Mouse (Mus musculus) urinary bladder, postnatal 25 days (tissue): ENCODE results near the gene Ppp2r5b.

ENCODE experiments used
- DNase-seq: peaks from one replicate; pipeline ENCODE4 v3.0.0; 2022; ENCODE audit warnings: low spot score

Gene Ppp2r5b

DNA sequence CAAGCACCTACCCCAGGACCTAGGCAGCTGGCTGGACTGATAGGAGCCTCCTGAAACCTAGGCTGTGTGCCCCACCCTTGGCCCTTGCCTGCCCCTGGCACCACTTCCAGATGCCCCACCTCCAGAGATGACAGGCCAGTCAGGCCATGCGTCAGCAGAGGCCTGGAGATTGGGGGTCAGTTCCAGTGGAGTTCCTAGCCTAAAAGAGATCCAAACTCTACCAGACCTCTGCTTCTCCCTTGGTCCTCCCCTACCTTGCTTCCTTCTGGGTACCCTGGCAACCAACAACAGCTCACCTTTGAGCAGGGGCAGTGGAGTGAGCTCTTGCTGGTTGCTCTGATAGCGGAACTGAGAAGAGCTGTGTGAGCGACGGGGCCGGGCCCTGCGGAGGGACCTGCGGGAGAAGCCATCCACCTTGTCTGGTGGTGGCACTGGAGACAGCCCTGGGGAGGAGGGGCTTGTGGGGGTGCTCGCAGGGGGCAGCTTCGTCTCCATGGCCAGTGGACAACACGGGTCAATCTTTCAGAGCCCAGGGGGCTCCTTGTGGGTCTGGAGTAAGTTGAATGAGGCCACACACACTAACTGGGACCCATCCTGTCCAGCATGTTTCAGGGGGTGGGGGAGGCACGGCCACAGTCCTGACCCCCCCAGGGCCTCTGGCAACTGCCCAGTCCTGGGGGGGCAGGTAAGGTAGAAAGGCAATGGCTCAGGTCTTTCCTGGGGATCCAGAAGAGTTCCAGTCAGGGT, 1.2 kb downstream of the Ppp2r5b start:
- no peak for DNase-seq

DNA sequence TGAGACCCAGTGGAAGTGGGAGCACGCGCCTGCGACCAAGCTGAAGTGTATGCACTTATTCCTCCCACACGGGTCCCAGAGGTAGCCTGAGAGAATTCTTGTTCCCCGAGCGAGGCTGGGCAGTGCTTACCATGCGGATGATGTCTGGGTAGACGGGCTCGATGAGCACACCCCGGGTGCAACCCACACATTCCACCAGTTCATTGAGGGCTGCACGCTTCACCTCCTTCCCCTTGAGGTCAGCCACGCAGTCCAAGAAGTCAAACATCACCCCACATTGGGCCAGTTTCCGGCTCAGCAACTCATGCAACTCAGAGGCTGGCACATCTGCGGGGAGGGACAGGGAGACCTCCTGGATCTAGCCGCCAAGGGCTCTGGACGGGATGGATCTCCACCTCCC, 2.0 kb downstream of the Ppp2r5b start:
- no peak for DNase-seq

DNA sequence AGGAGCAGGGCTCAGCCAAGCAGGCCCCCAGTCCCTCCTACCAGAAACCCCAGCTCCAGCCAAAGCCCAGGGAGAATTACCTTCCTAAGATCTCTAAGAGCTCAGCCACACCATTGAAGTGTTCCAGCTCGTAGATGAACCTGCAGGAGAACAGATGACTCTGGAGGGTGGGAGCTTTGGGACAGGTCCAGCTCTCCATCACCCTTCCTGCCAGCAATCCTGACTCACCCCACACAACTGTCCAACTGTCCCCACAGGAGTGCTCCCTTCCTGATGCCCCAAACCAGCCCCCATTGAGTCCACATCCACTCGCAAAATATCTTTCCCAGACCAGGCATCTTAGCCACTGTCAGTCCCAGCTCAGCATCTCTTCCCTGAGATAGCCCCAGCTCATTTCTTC, 4.6 kb downstream of the Ppp2r5b start:
- no peak for DNase-seq

DNA sequence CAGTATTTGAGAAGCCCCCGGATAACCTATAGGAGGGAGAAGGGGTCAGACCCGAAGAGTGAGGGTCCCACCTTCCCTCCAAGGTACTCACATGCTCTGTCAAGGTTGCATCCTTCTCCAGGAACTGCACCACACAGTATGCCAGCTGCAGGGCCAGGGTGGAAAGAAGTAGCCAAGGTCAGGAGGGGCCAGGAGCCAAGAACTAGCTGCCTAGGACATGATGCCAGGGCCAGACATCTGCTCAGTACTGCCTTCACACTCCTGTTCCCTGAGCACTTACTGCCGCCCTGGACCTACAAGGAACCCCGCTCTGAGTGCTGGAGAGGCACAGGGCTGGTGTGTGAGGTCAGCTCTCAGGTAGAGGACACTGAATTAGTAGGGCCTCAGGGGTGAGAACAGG, 5.3 kb downstream of the Ppp2r5b start:
- no peak for DNase-seq

DNA sequence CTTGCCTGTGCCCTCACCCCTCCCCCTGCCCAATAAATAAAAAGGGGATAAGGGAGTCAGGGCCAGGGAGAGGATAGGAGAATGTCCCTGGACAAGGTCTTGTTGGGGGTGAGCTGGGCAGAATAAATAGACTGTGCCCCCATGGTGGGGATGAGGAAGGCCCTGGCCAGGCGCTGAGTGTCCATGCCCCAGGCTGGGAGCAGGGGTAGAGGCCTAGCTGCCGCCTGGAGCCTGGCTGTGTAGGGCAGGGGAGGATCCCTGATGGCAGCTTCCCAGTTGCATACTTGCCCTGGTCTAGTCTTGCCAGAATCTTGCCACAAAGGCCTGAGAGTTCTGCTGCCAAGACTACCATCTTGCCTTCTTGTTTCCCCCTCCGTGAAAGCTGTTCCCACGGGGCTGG, 7.8 kb downstream of the Ppp2r5b start:
- no peak for DNase-seq

DNA sequence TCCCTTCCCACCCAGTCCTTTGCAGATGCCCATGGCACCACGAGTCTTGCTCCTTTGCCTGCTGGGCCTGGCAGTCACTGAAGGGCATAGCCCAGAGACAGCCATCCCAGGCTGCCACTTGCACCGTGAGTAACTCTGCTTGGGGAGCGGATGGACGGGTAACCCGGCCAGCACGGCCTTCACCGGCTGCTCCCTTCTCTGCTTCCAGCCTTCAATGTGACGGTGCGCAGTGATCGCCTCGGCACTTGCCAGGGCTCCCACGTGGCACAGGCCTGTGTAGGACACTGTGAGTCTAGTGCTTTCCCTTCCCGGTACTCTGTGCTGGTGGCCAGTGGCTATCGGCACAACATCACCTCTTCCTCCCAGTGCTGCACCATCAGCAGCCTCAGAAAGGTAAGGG, 8.9 kb downstream of the Ppp2r5b start:
- no peak for DNase-seq

DNA sequence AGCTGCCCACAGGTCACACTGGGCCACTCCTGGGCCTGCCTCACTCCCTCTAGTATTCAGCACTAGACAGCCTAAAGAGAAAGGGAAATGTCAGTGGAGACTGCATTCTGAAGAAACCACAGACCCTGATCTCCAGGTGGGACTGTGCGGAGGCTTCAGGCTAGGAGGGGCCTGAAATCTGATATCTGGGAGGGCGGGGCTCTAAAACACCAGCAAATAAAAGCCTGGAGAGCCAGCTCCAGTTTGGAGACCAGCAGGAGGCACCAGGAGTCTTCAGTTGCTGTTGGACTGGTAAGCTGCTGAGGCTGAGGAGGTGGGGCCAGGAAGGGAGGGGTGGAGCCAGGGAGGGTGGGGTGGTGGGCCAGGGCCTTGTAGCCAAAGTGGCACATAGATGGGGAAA, 9.5 kb downstream of the Ppp2r5b start, which contains the start of gene Gpha2:
Gene Gpha2, plus strand, starts transcription at position 246 of the 400 bp plus-strand sequence.
- no peak for DNase-seq

DNA sequence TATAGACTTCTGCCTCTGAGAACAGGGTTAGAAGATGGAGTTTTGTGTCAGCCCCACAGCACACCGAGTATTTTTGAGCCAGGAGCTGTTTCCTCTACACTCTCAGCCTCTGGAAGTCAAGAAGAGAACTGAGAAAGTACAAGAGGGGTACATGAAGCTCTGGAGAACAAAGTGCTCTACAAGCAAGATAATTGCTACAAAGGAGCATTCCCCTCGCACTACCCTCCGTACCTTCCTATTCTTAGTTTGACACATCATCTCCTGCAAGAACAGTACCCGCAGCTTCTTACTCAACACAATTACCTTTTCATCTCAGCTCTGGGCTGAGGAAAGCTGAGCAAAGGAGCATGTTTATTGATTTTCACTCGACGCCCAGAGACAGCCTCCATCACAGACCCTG, 17.1 kb downstream of the Ppp2r5b start:
- DNase-seq = no peak

DNA sequence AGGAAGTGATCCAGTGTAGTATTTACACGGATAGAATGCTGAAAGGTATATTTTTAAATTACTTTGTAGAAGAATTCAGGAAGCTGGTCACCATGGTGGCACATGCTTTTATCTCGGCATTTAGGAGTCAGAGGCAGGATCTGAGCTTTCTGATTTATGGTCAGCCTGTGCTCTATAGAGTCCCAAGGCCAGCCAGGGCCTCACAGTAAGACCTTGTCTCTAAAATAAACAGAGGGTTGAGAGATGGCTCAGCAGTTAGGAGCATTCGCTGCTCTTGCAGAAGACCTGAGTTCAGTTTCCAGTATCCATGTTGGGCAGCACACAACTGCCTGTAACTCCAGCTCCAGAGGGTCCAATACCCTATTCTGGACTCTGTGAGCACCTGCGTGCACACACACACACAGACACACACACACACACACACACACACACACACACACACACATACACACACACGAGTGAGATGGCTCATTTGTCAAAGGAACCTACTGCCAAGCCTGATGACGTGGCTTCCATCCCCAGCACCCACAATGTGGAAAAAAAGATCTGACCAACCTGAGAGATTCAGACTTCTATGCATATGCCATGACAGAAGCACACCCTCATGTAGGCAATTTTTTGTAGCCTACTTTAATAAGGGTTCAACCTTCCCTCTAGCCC, 19.5 kb downstream of the Ppp2r5b start:
- no peak for DNase-seq

DNA sequence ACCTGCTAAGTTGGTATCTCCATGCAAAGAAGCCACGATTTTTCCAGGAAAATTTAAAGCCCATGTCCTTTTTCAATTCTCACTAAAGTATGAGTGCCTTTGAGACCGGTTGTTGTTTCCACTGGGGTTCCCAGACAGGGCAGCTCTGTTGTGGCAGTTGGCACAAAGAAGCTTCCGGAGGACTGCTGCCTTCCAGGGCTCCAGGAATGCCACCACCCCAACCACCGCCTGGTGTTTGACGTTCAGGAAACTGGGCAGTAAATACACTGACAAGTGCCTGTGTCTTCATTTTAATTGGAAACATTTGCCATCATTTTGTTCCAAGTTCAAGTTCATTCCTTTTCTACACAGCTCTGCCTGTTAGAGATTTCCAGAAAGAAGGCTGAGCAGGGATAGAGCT, 29.0 kb downstream of the Ppp2r5b start:
- no peak for DNase-seq

DNA sequence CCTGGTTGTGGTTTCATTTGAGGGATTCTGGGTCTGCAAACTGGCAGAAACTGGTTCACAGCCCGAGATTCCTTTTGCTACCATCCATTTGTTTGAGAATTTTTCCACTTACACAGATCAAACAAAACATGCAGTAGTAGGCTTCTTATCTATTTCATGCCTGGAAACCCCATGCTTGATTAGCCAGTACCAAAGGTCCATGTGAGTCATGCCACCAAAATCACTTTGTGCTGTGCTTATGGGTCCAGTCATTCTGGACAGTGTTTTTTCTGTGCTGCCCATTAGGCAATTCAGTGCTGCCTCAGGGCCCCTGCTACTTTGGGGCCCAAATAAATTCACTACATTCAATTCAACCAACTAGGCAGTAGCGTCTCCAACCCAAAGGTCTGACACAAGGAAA, 31.4 kb downstream of the Ppp2r5b start:
- no peak for DNase-seq

DNA sequence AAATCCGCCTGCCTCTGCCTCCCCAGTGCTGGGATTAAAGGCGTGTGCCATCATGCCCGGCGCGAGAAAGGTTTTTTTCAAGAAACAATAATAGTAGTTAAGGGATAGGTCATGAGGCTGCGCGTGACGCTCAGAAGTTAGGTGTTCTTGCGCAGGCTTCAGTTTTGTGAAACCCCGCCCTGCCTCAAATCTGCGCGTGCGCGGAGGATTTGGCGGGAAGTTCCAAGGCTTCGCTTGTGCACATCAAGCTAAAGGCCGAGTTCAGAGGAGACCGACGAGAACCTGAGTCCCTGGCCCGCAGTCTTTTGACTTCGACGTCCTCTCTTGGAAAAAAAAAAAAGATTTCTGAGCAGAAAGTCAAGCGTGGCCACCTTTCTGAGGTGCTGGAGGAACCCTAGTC, 51.5 kb downstream of the Ppp2r5b start, which contains the start of gene Majin:
Gene Majin, plus strand, starts transcription at position 258 of the 400 bp plus-strand sequence.
- DNase-seq = no peak

DNA sequence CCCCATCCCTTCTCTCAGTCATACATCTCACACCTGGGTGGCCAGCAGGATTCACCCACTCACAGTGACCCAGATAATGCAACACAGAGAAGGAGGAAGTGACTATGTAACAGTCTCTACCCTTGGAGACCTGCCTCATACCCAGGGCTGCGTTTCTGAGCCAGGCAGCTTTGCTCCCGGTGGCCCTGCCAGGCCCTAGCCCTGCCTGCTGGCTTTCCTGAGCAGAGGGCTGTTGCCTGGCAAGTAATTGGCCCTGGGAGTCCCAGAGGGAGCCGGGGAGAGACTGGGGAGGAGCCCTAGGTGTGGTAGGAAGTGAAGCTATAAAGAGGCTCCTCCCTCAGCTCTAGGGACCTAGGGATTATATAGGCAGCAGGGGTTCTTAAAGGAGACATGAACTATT, 53.1 kb downstream of the Ppp2r5b start:
- DNase-seq = no peak

DNA sequence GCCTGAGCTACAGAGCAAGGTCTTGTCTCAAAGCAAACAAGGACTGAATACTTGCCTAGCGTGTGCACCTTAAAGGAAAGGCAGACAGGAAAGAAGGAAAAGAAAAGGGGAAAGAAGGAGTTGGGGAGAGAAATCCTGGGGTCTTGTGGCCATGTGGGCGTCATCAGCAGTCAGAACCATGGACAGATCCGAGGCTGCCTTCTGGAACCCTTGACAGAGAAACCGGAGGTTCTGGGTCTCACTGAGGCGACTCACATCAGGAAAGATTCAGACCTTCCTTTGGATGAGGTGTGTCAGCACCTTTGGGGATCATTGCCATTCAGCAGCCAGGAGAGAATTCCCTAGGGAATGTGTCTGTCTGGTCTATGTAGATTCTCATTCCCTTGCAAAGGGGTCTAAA, 54.0 kb downstream of the Ppp2r5b start:
- no peak for DNase-seq

DNA sequence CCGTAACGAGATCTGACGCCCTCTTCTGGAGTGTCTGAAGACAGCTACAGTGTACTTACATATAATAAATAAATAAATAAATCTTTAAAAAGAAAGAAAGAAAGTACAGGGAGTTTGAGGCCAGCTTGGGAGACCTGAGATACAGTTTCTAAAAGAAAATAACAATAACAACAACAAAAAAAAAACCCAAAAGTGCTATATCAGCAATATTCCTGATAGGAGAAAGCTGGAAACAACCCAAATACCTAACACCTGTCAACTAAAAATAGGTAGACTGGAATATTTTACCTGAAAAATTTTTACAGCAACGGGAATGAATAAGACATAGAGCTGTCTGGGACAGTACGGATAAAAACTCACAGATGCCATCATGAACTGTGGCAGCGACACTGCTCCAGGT, 56.9 kb downstream of the Ppp2r5b start:
- DNase-seq = no peak
